ENCODE assay signal across 8 mouse cellular contexts in genomic region chr2:30845152-30846070, GRCm38 (mm10). TPM values are rescaled to one million over a fixed set of nuclear protein-coding genes. Genes with fewer than 3 reads are reported as not detected.
DNase-seq lines count a peak whose midpoint lies in the region; ATAC-seq and TF ChIP-seq lines count a peak whose summit lies in the region.

No protein-coding gene starts in this region.

- H3K9ac ChIP-seq in hindbrain, embryonic 11.5 days (ENCODE audit: low read depth, low read length), result peak overlapping the region; percentile 65
- H3K9ac ChIP-seq in liver, postnatal 0 days (replicated peaks), result no peak overlapping the region
- H3K9ac ChIP-seq in stomach, embryonic 16.5 days (ENCODE audit: low read length), result peak overlapping the region; percentile 77

- no peak for TF ChIP-seq EP300 in liver, postnatal 0 days (IDR thresholded peaks at IDR 0.05; ENCODE audit: low read depth)

- peak; percentile 26 for DNase-seq in kidney, adult 18-20 months
- no peak for DNase-seq in kidney, adult 11 months
- peak; percentile 57 for DNase-seq in embryo, embryonic 10.5 days (ENCODE audit: low spot score)
- DNase-seq in hindbrain, embryonic 11.5 days (ENCODE audit: low spot score), result peak; percentile 54
- DNase-seq in liver, postnatal 0 days, result no peak
- DNase-seq in cerebellum, adult 11-12 months, result no peak
- DNase-seq in cerebellum, adult 18-20 months, result no peak

- no peak for TF ChIP-seq CTCF in liver, postnatal 0 days (IDR thresholded peaks at IDR 0.05; ENCODE audit: low read depth)

- no peaks in the 10 kb centered on the region for H3K9me3 ChIP-seq in hindbrain, embryonic 11.5 days (ENCODE audit: control insufficient read depth, low read length)
- no peaks in the 10 kb centered on the region for H3K9me3 ChIP-seq in liver, postnatal 0 days (ENCODE audit: low read length)
- H3K9me3 ChIP-seq in stomach, embryonic 16.5 days (replicated peaks; ENCODE audit: control insufficient read depth, low read length), result no peaks in the 10 kb centered on the region

- H3K4me1 ChIP-seq in hindbrain, embryonic 11.5 days (replicated peaks; ENCODE audit: control insufficient read depth, insufficient read depth, low read length), result peaks cover 2% of the 10 kb centered on the region; the same call in 1 of the 2 replicates
- 0 out of 2 replicates have a peak, but pooled peaks cover 5% of the 10 kb centered on the region for H3K4me1 ChIP-seq in liver, postnatal 0 days (ENCODE audit: insufficient read depth)
- H3K4me1 ChIP-seq in stomach, embryonic 16.5 days (ENCODE audit: control insufficient read depth, insufficient read depth, low read length), result no peaks in the 10 kb centered on the region

- H3K4me2 ChIP-seq in hindbrain, embryonic 11.5 days (replicated peaks; ENCODE audit: low read depth, low read length), result peak overlapping the region; percentile 84
- H3K4me2 ChIP-seq in liver, postnatal 0 days (ENCODE audit: low read depth, low read length), result peak overlapping the region; percentile 67
- H3K4me2 ChIP-seq in stomach, embryonic 16.5 days (ENCODE audit: low read depth, low read length), result peak overlapping the region; percentile 87

- no peak overlapping the region for H3K27ac ChIP-seq in hindbrain, embryonic 11.5 days (ENCODE audit: low read depth, low read length)
- H3K27ac ChIP-seq in liver, postnatal 0 days (ENCODE audit: low read depth), result no peak overlapping the region
- no peak overlapping the region for H3K27ac ChIP-seq in stomach, embryonic 16.5 days (ENCODE audit: low read length)

- H3K27me3 ChIP-seq in hindbrain, embryonic 11.5 days (ENCODE audit: control insufficient read depth, insufficient read depth, low read length), result peaks cover 21% of the 10 kb centered on the region
- peaks cover 52% of the 10 kb centered on the region for H3K27me3 ChIP-seq in liver, postnatal 0 days (ENCODE audit: insufficient read depth, low read length)
- peaks cover 14% of the 10 kb centered on the region for H3K27me3 ChIP-seq in stomach, embryonic 16.5 days (ENCODE audit: control insufficient read depth, insufficient read depth, low read length)

- 2% methylated on average over 69 of the region's 80 CpGs for WGBS in hindbrain, embryonic 11.5 days
- WGBS in liver, postnatal 0 days (ENCODE audit: insufficient replicate concordance), result 2% methylated on average over 72 of the region's 80 CpGs
- 1% methylated on average over 80 of the region's 80 CpGs for WGBS in stomach, embryonic 16.5 days

- no peaks in the 10 kb centered on the region for H3K36me3 ChIP-seq in hindbrain, embryonic 11.5 days (ENCODE audit: control insufficient read depth, insufficient read depth, low read length)
- H3K36me3 ChIP-seq in liver, postnatal 0 days (replicated peaks; ENCODE audit: insufficient read depth, low read length), result no peaks in the 10 kb centered on the region
- no peaks in the 10 kb centered on the region for H3K36me3 ChIP-seq in stomach, embryonic 16.5 days (ENCODE audit: control insufficient read depth, insufficient read depth, low read length)

- ATAC-seq in hindbrain, embryonic 11.5 days (ENCODE audit: low FRiP score), result no peak
- no peak for ATAC-seq in liver, postnatal 0 days
- ATAC-seq in stomach, embryonic 16.5 days (ENCODE audit: insufficient read depth, low FRiP score), result no peak; the same call in 1 of the 2 replicates

- H3K4me3 ChIP-seq in hindbrain, embryonic 11.5 days (ENCODE audit: low read depth, low read length), result peak overlapping the region; percentile 51
- peak overlapping the region; percentile 43 for H3K4me3 ChIP-seq in liver, postnatal 0 days (ENCODE audit: low read depth, low read length)
- peak overlapping the region; percentile 56 for H3K4me3 ChIP-seq in stomach, embryonic 16.5 days (replicated peaks; ENCODE audit: low read length)

RNA-seq across cellular contexts. Expression of gene Prrx2, which starts 10.6 kb away (rescaled TPM):
- 36.7 and 39.7 TPM in 2 replicates for polyA plus RNA-seq in hindbrain, embryonic 11.5 days (2014; fragmentation: Nextera tagmentation; extraction: Ambion mirVana)
- 0.07 and 0.17 TPM in 2 replicates for polyA plus RNA-seq in liver, postnatal 0 days (2015; fragmentation: Nextera tagmentation; extraction: Ambion mirVana)
- polyA plus RNA-seq in stomach, embryonic 16.5 days (2015; fragmentation: Nextera tagmentation; extraction: Ambion mirVana), result 3.5 and 3.9 TPM in 2 replicates

RNA-seq across cellular contexts. Expression of gene Asb6, which starts 15.3 kb away (rescaled TPM):
- 26.0 and 28.5 TPM in 2 replicates for polyA plus RNA-seq in hindbrain, embryonic 11.5 days (2014; fragmentation: Nextera tagmentation; extraction: Ambion mirVana)
- 16.7 and 16.9 TPM in 2 replicates for polyA plus RNA-seq in liver, postnatal 0 days (2015; fragmentation: Nextera tagmentation; extraction: Ambion mirVana)
- 28.0 and 30.0 TPM in 2 replicates for polyA plus RNA-seq in stomach, embryonic 16.5 days (2015; fragmentation: Nextera tagmentation; extraction: Ambion mirVana)

RNA-seq across cellular contexts. Expression of gene Ntmt1, which starts 37.8 kb away (rescaled TPM):
- 108 and 110 TPM in 2 replicates for polyA plus RNA-seq in hindbrain, embryonic 11.5 days (2014; fragmentation: Nextera tagmentation; extraction: Ambion mirVana)
- 27.8 and 30.2 TPM in 2 replicates for polyA plus RNA-seq in liver, postnatal 0 days (2015; fragmentation: Nextera tagmentation; extraction: Ambion mirVana)
- polyA plus RNA-seq in stomach, embryonic 16.5 days (2015; fragmentation: Nextera tagmentation; extraction: Ambion mirVana), result 71.5 and 80.0 TPM in 2 replicates

RNA-seq across cellular contexts. Expression of gene 1700001O22Rik, which starts 42.0 kb away (rescaled TPM):
- polyA plus RNA-seq in hindbrain, embryonic 11.5 days (2014; fragmentation: Nextera tagmentation; extraction: Ambion mirVana), result 2.7 and 4.0 TPM in 2 replicates
- polyA plus RNA-seq in liver, postnatal 0 days (2015; fragmentation: Nextera tagmentation; extraction: Ambion mirVana), result not detected in 2 replicates
- 1.5 and 1.7 TPM in 2 replicates for polyA plus RNA-seq in stomach, embryonic 16.5 days (2015; fragmentation: Nextera tagmentation; extraction: Ambion mirVana)

Comparison
In these comparisons a context has a peak if more than half of its experiments do, and no peak if none do; other contexts are left out.
1. DNase-seq: peak in kidney, adult 18-20 months (single experiment), embryo, embryonic 10.5 days (single experiment) and hindbrain, embryonic 11.5 days (single experiment); none in kidney, adult 11 months (single experiment), liver, postnatal 0 days (single experiment), cerebellum, adult 11-12 months (single experiment) and cerebellum, adult 18-20 months (0 of 2).
2. Peak in every context shown above with its lines, with median percentiles within 50 percentile points of each other: H3K4me2 ChIP-seq and H3K4me3 ChIP-seq.